ENCODE assay signal across 9 mouse cellular contexts in the genomic region with DNA sequence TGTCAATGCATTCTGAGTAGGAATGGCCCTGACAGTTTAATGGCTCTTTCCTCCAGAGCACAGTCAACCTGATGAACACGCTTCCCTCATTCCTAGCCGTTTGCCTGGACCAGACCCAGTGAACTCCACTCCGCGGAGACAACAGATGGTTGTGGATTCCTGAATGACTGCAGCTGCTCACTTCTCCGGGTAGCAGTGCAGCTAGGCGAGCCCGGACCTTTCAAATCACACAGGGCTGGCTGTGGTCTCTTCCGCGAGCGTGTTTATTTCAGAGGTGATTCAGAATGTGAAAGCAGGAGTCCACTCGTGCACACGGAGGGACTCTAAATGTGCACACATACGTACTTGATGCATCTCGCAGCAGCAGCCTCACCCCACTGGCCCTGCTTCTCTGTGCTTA. TPM values are rescaled to one million over a fixed set of nuclear protein-coding genes. Genes with fewer than 3 reads are reported as not detected.
A peak's percentile ranks its signal among the peaks of the same experiment; 100 is the strongest.
DNase-seq lines count a peak whose midpoint lies in the region; ATAC-seq lines count a peak whose summit lies in the region.
"Had no signal": no experiment of that assay in that cellular context is flagged by ENCODE, and none has a peak within 500 bp of the region (broad histone marks: within the 10 kb centered on the region; RNA-seq: fewer than 3 reads in every experiment).

No protein-coding gene starts in this region.

- DNase-seq in forebrain, embryonic 14.5 days (ENCODE audit: low spot score): peak; percentile 47
- no peak for DNase-seq in forebrain, embryonic 11.5 days (ENCODE audit: low spot score)
- DNase-seq in limb, embryonic 11.5 days (ENCODE audit: low spot score): peak; percentile 26
- DNase-seq in limb, embryonic 10.5 days (ENCODE audit: low spot score): no peak
- DNase-seq in embryo, embryonic 11 days: peak; percentile 33
- peak; percentile 35 for DNase-seq in midbrain, embryonic 14.5 days
- no peak for DNase-seq in testis, postnatal 14 days (ENCODE audit: low spot score)
- no peak for DNase-seq in left cerebral cortex, postnatal 10 days (ENCODE audit: extremely low spot score in 1 of 2, low spot score in 2 of 2)
- DNase-seq: liver, embryonic 13.5 days had no signal

- H3K9me3 ChIP-seq in forebrain, embryonic 14.5 days (replicated peaks; ENCODE audit: control insufficient read depth, low read length): no peaks in the 10 kb centered on the region
- H3K9me3 ChIP-seq in forebrain, embryonic 11.5 days (ENCODE audit: control insufficient read depth, low read length): no peaks in the 10 kb centered on the region
- H3K9me3 ChIP-seq in limb, embryonic 11.5 days (ENCODE audit: control insufficient read depth, low read length): no peaks in the 10 kb centered on the region
- H3K9me3 ChIP-seq in limb, embryonic 10.5 days (replicated peaks): no peaks in the 10 kb centered on the region
- H3K9me3 ChIP-seq in midbrain, embryonic 14.5 days (ENCODE audit: control insufficient read depth, low read length): no peaks in the 10 kb centered on the region
- H3K9me3 ChIP-seq: liver, embryonic 13.5 days had no signal

- 51% methylated on average over 14 of the region's 14 CpGs for WGBS in forebrain, embryonic 14.5 days
- 81% methylated on average over 14 of the region's 14 CpGs for WGBS in forebrain, embryonic 11.5 days
- WGBS in limb, embryonic 11.5 days: 61% methylated on average over 14 of the region's 14 CpGs
- WGBS in limb, embryonic 10.5 days: 66% methylated on average over 14 of the region's 14 CpGs
- WGBS in midbrain, embryonic 14.5 days: 52% methylated on average over 14 of the region's 14 CpGs

- H3K27me3 ChIP-seq in forebrain, embryonic 14.5 days (replicated peaks; ENCODE audit: control insufficient read depth, insufficient read depth, low read length): no peaks in the 10 kb centered on the region
- no peaks in the 10 kb centered on the region for H3K27me3 ChIP-seq in forebrain, embryonic 11.5 days (ENCODE audit: control insufficient read depth, insufficient read depth, low read length)
- no peaks in the 10 kb centered on the region for H3K27me3 ChIP-seq in limb, embryonic 11.5 days (ENCODE audit: control insufficient read depth, insufficient read depth, low read length)
- no peaks in the 10 kb centered on the region for H3K27me3 ChIP-seq in limb, embryonic 10.5 days (ENCODE audit: low read depth, poor library complexity, severe bottlenecking)
- no peaks in the 10 kb centered on the region for H3K27me3 ChIP-seq in midbrain, embryonic 14.5 days (ENCODE audit: control insufficient read depth, insufficient read depth, low read length)
- H3K27me3 ChIP-seq: liver, embryonic 13.5 days had no signal

- peak; percentile 57; the same call in 1 of the 2 replicates for ATAC-seq in forebrain, embryonic 14.5 days
- no peak for ATAC-seq in forebrain, embryonic 11.5 days (replicated peaks; ENCODE audit: low FRiP score)
- ATAC-seq in limb, embryonic 11.5 days (ENCODE audit: insufficient number of reproducible peaks, low FRiP score, low TSS enrichment, low read depth): no peak
- ATAC-seq in midbrain, embryonic 14.5 days (ENCODE audit: low FRiP score, low TSS enrichment): no peak

- H3K4me1 ChIP-seq in forebrain, embryonic 14.5 days (ENCODE audit: control insufficient read depth, insufficient read depth, low read length): 0 out of 2 replicates have a peak, but pooled peaks cover 2% of the 10 kb centered on the region
- no peaks in the 10 kb centered on the region for H3K4me1 ChIP-seq in forebrain, embryonic 11.5 days (replicated peaks; ENCODE audit: control insufficient read depth, insufficient read depth, low read length)
- no peaks in the 10 kb centered on the region for H3K4me1 ChIP-seq in limb, embryonic 11.5 days (ENCODE audit: control insufficient read depth, insufficient read depth, low read length)
- H3K4me1 ChIP-seq in limb, embryonic 10.5 days: no peaks in the 10 kb centered on the region
- no peaks in the 10 kb centered on the region for H3K4me1 ChIP-seq in midbrain, embryonic 14.5 days (ENCODE audit: control insufficient read depth, insufficient read depth, low read length)
- H3K4me1 ChIP-seq: liver, embryonic 13.5 days had no signal

- no peak overlapping the region for H3K27ac ChIP-seq in forebrain, embryonic 14.5 days (ENCODE audit: low read depth, low read length)
- no peak overlapping the region for H3K27ac ChIP-seq in forebrain, embryonic 11.5 days (ENCODE audit: low read depth, low read length)
- H3K27ac ChIP-seq in limb, embryonic 11.5 days (replicated peaks; ENCODE audit: low read depth, low read length): no peak overlapping the region
- H3K27ac ChIP-seq in limb, embryonic 10.5 days: no peak overlapping the region
- no peak overlapping the region for H3K27ac ChIP-seq in midbrain, embryonic 14.5 days (replicated peaks; ENCODE audit: low read depth, low read length)
- H3K27ac ChIP-seq: liver, embryonic 13.5 days had no signal

- intact Hi-C loops in left cerebral cortex, postnatal 10 days (cut with DNase I): no loop called here

- no peak overlapping the region for H3K4me3 ChIP-seq in forebrain, embryonic 14.5 days (ENCODE audit: low read depth, low read length)
- H3K4me3 ChIP-seq in forebrain, embryonic 11.5 days (ENCODE audit: low read depth, low read length): no peak overlapping the region
- H3K4me3 ChIP-seq in limb, embryonic 11.5 days (ENCODE audit: low read depth, low read length): no peak overlapping the region
- H3K4me3 ChIP-seq in limb, embryonic 10.5 days: no peak overlapping the region
- no peak overlapping the region for H3K4me3 ChIP-seq in midbrain, embryonic 14.5 days (replicated peaks; ENCODE audit: low read depth, low read length)
- H3K4me3 ChIP-seq: liver, embryonic 13.5 days had no signal

- no peak overlapping the region for H3K9ac ChIP-seq in forebrain, embryonic 14.5 days (ENCODE audit: low read length)
- no peak overlapping the region for H3K9ac ChIP-seq in forebrain, embryonic 11.5 days (ENCODE audit: low read length)
- H3K9ac ChIP-seq in limb, embryonic 11.5 days (ENCODE audit: low read length): no peak overlapping the region
- H3K9ac ChIP-seq in midbrain, embryonic 14.5 days (replicated peaks; ENCODE audit: low read length): no peak overlapping the region
- H3K9ac ChIP-seq: liver, embryonic 13.5 days had no signal

- H3K36me3 ChIP-seq in forebrain, embryonic 14.5 days (ENCODE audit: control insufficient read depth, insufficient read depth, low read length): no peaks in the 10 kb centered on the region
- no peaks in the 10 kb centered on the region for H3K36me3 ChIP-seq in forebrain, embryonic 11.5 days (ENCODE audit: control insufficient read depth, insufficient read depth, low read length)
- no peaks in the 10 kb centered on the region for H3K36me3 ChIP-seq in limb, embryonic 11.5 days (ENCODE audit: control insufficient read depth, insufficient read depth, low read length)
- no peaks in the 10 kb centered on the region for H3K36me3 ChIP-seq in limb, embryonic 10.5 days
- H3K36me3 ChIP-seq in midbrain, embryonic 14.5 days (ENCODE audit: control insufficient read depth, insufficient read depth, low read length): no peaks in the 10 kb centered on the region
- H3K36me3 ChIP-seq: liver, embryonic 13.5 days had no signal

- H3K4me2 ChIP-seq in forebrain, embryonic 14.5 days (ENCODE audit: low read length): no peak overlapping the region
- no peak overlapping the region for H3K4me2 ChIP-seq in forebrain, embryonic 11.5 days (ENCODE audit: low read depth, low read length, severe bottlenecking)
- no peak overlapping the region for H3K4me2 ChIP-seq in limb, embryonic 11.5 days (ENCODE audit: low read depth, severe bottlenecking)
- H3K4me2 ChIP-seq in midbrain, embryonic 14.5 days (ENCODE audit: low read length): no peak overlapping the region; the same call in 1 of the 2 replicates
- H3K4me2 ChIP-seq: liver, embryonic 13.5 days had no signal

RNA-seq across cellular contexts. Expression of a gene that starts 32.4 kb away (rescaled TPM):
- polyA plus RNA-seq in forebrain, embryonic 14.5 days (2014; fragmentation: Nextera tagmentation; extraction: Ambion mirVana): 0.37 and 0.55 TPM in 2 replicates
- polyA plus RNA-seq in forebrain, embryonic 11.5 days (2014; fragmentation: Nextera tagmentation; extraction: Ambion mirVana): 0.88 and 1.1 TPM in 2 replicates
- polyA plus RNA-seq in limb, embryonic 11.5 days (2014; fragmentation: Nextera tagmentation; extraction: Ambion mirVana): 0.14 and 0.35 TPM in 2 replicates
- 0.30 and 0.39 TPM in 2 replicates for polyA plus RNA-seq in limb, embryonic 10.5 days (2016; fragmentation: Nextera tagmentation; extraction: Ambion mirVana)
- 0.45 and 0.51 TPM in 2 replicates for polyA plus RNA-seq in midbrain, embryonic 14.5 days (2014; fragmentation: Nextera tagmentation; extraction: Ambion mirVana)
- total RNA-seq in left cerebral cortex, postnatal 10 days (2021): 1 to 10 TPM; 1.6 to 1.7 TPM

Comparison
In these comparisons a context has a peak if more than half of its experiments do, and no peak if none do; other contexts are left out.
1. DNase-seq: peak in forebrain, embryonic 14.5 days (single experiment), limb, embryonic 11.5 days (single experiment), embryo, embryonic 11 days (single experiment) and midbrain, embryonic 14.5 days (single experiment); none in forebrain, embryonic 11.5 days (single experiment), limb, embryonic 10.5 days (single experiment), testis, postnatal 14 days (single experiment) and left cerebral cortex, postnatal 10 days (0 of 2).